Mouse (Mus musculus): Measurements from ENCODE around the gene Gm14214.
A peak's percentile ranks its signal among the peaks of the same experiment; 100 is the strongest.

The Gm14214 gene

GRCm38 (mm10) chr2:154749046-154750036, 20.5 kb downstream of the Gm14214 start:
- no peak overlapping the region for H3K4me3 ChIP-seq (replicated peaks; ENCODE audit: low read length)
- peaks cover 20% of the 10 kb centered on the region for H3K4me1 ChIP-seq (replicated peaks; ENCODE audit: low read depth, low read length)
- TF ChIP-seq NANOG (IDR thresholded peaks at IDR 0.05; ENCODE audit: borderline replicate concordance, low read length) (no peak), POU5F1 (IDR thresholded peaks at IDR 0.05; ENCODE audit: borderline replicate concordance, low read length) (no peak), CTCF (conservative IDR thresholded peaks at IDR 0.05; ENCODE audit: low read length) (no peak)

GRCm38 (mm10) chr2:154748383-154748782, 21.4 kb downstream of the Gm14214 start:
- H3K4me1 ChIP-seq (replicated peaks; ENCODE audit: low read depth, low read length), result peaks cover 20% of the 10 kb centered on the region
- peak; percentile 60 for TF ChIP-seq CTCF (conservative IDR thresholded peaks at IDR 0.05; ENCODE audit: low read length)
- no peak for TF ChIP-seq POU5F1 (IDR thresholded peaks at IDR 0.05; ENCODE audit: borderline replicate concordance, low read length)
- no peak for TF ChIP-seq NANOG (IDR thresholded peaks at IDR 0.05; ENCODE audit: borderline replicate concordance, low read length)
- H3K27me3 ChIP-seq (ENCODE audit: insufficient read depth, low read length), result 0 out of 2 replicates have a peak, but pooled peaks cover 3% of the 10 kb centered on the region
- no peaks in the 10 kb centered on the region for H3K9me3 ChIP-seq (ENCODE audit: low read length)
- H3K4me3 ChIP-seq (replicated peaks; ENCODE audit: low read length), result no peak overlapping the region
- no peaks in the 10 kb centered on the region for H3K36me3 ChIP-seq (ENCODE audit: insufficient read depth, low read length)

More at GRCm38 (mm10) chr2:154749046-154750036, 20.5 kb downstream of the Gm14214 start:
- H3K9me3 ChIP-seq (ENCODE audit: low read length), result no peaks in the 10 kb centered on the region
- 0 out of 2 replicates have a peak, but pooled peaks cover 3% of the 10 kb centered on the region for H3K27me3 ChIP-seq (ENCODE audit: insufficient read depth, low read length)
- no peaks in the 10 kb centered on the region for H3K36me3 ChIP-seq (ENCODE audit: insufficient read depth, low read length)

GRCm38 (mm10) chr2:154743915-154744314, 25.9 kb downstream of the Gm14214 start:
- H3K9me3 ChIP-seq (ENCODE audit: low read length), result no peaks in the 10 kb centered on the region
- no peaks in the 10 kb centered on the region for H3K27me3 ChIP-seq (ENCODE audit: insufficient read depth, low read length)
- no peak overlapping the region for H3K4me3 ChIP-seq (replicated peaks; ENCODE audit: low read length)
- TF ChIP-seq POU5F1 (IDR thresholded peaks at IDR 0.05; ENCODE audit: borderline replicate concordance, low read length) (no peak), CTCF (conservative IDR thresholded peaks at IDR 0.05; ENCODE audit: low read length) (no peak), NANOG (IDR thresholded peaks at IDR 0.05; ENCODE audit: borderline replicate concordance, low read length) (no peak)
- H3K36me3 ChIP-seq (ENCODE audit: insufficient read depth, low read length), result no peaks in the 10 kb centered on the region
- H3K4me1 ChIP-seq (replicated peaks; ENCODE audit: low read depth, low read length), result peaks cover 4% of the 10 kb centered on the region

GRCm38 (mm10) chr2:154742911-154743819, 26.7 kb downstream of the Gm14214 start:
- TF ChIP-seq NANOG (IDR thresholded peaks at IDR 0.05; ENCODE audit: borderline replicate concordance, low read length), result no peak
- TF ChIP-seq CTCF (conservative IDR thresholded peaks at IDR 0.05; ENCODE audit: low read length), result no peak
- no peak for TF ChIP-seq POU5F1 (IDR thresholded peaks at IDR 0.05; ENCODE audit: borderline replicate concordance, low read length)
- Histone ChIP-seq H3K9me3 (ENCODE audit: low read length) (no peaks in the 10 kb centered on the region), H3K27me3 (ENCODE audit: insufficient read depth, low read length) (no peaks in the 10 kb centered on the region), H3K4me3 (replicated peaks; ENCODE audit: low read length) (no peak overlapping the region), H3K36me3 (ENCODE audit: insufficient read depth, low read length) (no peaks in the 10 kb centered on the region), H3K4me1 (replicated peaks; ENCODE audit: low read depth, low read length) (no peaks in the 10 kb centered on the region)

GRCm38 (mm10) chr2:154738621-154739020, 31.2 kb downstream of the Gm14214 start:
- H3K36me3 ChIP-seq (ENCODE audit: insufficient read depth, low read length), result no peaks in the 10 kb centered on the region
- no peaks in the 10 kb centered on the region for H3K9me3 ChIP-seq (ENCODE audit: low read length)
- H3K27me3 ChIP-seq (ENCODE audit: insufficient read depth, low read length), result no peaks in the 10 kb centered on the region
- TF ChIP-seq POU5F1 (IDR thresholded peaks at IDR 0.05; ENCODE audit: borderline replicate concordance, low read length), result no peak
- TF ChIP-seq NANOG (IDR thresholded peaks at IDR 0.05; ENCODE audit: borderline replicate concordance, low read length), result no peak
- TF ChIP-seq CTCF (conservative IDR thresholded peaks at IDR 0.05; ENCODE audit: low read length), result no peak
- no peaks in the 10 kb centered on the region for H3K4me1 ChIP-seq (replicated peaks; ENCODE audit: low read depth, low read length)
- H3K4me3 ChIP-seq (replicated peaks; ENCODE audit: low read length), result no peak overlapping the region

- Histone ChIP-seq H3K4me3 (replicated peaks; ENCODE audit: low read length) (no peak overlapping the region), H3K4me1 (replicated peaks; ENCODE audit: low read depth, low read length) (peaks cover 6% of the 10 kb centered on the region), H3K36me3 (ENCODE audit: insufficient read depth, low read length) (no peaks in the 10 kb centered on the region), H3K9me3 (ENCODE audit: low read length) (no peaks in the 10 kb centered on the region), H3K27me3 (ENCODE audit: insufficient read depth, low read length) (no peaks in the 10 kb centered on the region)
- TF ChIP-seq CTCF (conservative IDR thresholded peaks at IDR 0.05; ENCODE audit: low read length) (no peak), NANOG (IDR thresholded peaks at IDR 0.05; ENCODE audit: borderline replicate concordance, low read length) (no peak), POU5F1 (IDR thresholded peaks at IDR 0.05; ENCODE audit: borderline replicate concordance, low read length) (no peak)
Measured at GRCm38 (mm10) chr2:154735986-154736385, 33.8 kb downstream of the Gm14214 start.

GRCm38 (mm10) chr2:154735416-154735815, 34.4 kb downstream of the Gm14214 start:
- H3K36me3 ChIP-seq (ENCODE audit: insufficient read depth, low read length), result no peaks in the 10 kb centered on the region
- TF ChIP-seq CTCF (conservative IDR thresholded peaks at IDR 0.05; ENCODE audit: low read length) (no peak), POU5F1 (IDR thresholded peaks at IDR 0.05; ENCODE audit: borderline replicate concordance, low read length) (no peak), NANOG (IDR thresholded peaks at IDR 0.05; ENCODE audit: borderline replicate concordance, low read length) (no peak)

GRCm38 (mm10) chr2:154734977-154735376, 34.9 kb downstream of the Gm14214 start:
- Histone ChIP-seq H3K4me1 (replicated peaks; ENCODE audit: low read depth, low read length) (peaks cover 10% of the 10 kb centered on the region), H3K9me3 (ENCODE audit: low read length) (no peaks in the 10 kb centered on the region), H3K36me3 (ENCODE audit: insufficient read depth, low read length) (no peaks in the 10 kb centered on the region), H3K4me3 (replicated peaks; ENCODE audit: low read length) (no peak overlapping the region), H3K27me3 (ENCODE audit: insufficient read depth, low read length) (no peaks in the 10 kb centered on the region)
- TF ChIP-seq NANOG (IDR thresholded peaks at IDR 0.05; ENCODE audit: borderline replicate concordance, low read length), result no peak
- no peak for TF ChIP-seq CTCF (conservative IDR thresholded peaks at IDR 0.05; ENCODE audit: low read length)
- no peak for TF ChIP-seq POU5F1 (IDR thresholded peaks at IDR 0.05; ENCODE audit: borderline replicate concordance, low read length)

More at GRCm38 (mm10) chr2:154735416-154735815, 34.4 kb downstream of the Gm14214 start:
- Histone ChIP-seq H3K9me3 (ENCODE audit: low read length) (no peaks in the 10 kb centered on the region), H3K4me1 (replicated peaks; ENCODE audit: low read depth, low read length) (peaks cover 9% of the 10 kb centered on the region), H3K4me3 (replicated peaks; ENCODE audit: low read length) (no peak overlapping the region), H3K27me3 (ENCODE audit: insufficient read depth, low read length) (no peaks in the 10 kb centered on the region)
